In genomic region chr10:34172663-34173282, GRCm38 (mm10) we compare ENCODE assay signal across 21 mouse cellular contexts. TPM values are rescaled to one million over a fixed set of nuclear protein-coding genes. Genes with fewer than 3 reads are reported as not detected.
DNase-seq lines count a peak whose midpoint lies in the region; ATAC-seq lines count a peak whose summit lies in the region.
"Had no signal": no experiment of that assay in that cellular context is flagged by ENCODE, and none has a peak within 500 bp of the region (broad histone marks: within the 10 kb centered on the region; RNA-seq: fewer than 3 reads in every experiment).

No protein-coding gene starts in this region.

- H3K9ac ChIP-seq in kidney, embryonic 16.5 days (replicated peaks; ENCODE audit: low read length), result no peak overlapping the region
- H3K9ac ChIP-seq in midbrain, embryonic 15.5 days, result no peak overlapping the region
- H3K9ac ChIP-seq: intestine, embryonic 15.5 days; neural tube, embryonic 12.5 days had no signal

- no peak for DNase-seq in kidney, postnatal 25 days
- peak; percentile 36 for DNase-seq in CD4-positive helper T cell, adult 2 months (ENCODE audit: low read depth, low spot score)
- DNase-seq in MEL-GATA-1-ER (ENCODE audit: extremely low read depth, low read depth), result peak; percentile 10
- DNase-seq in gastrocnemius, adult 18-20 months (ENCODE audit: low spot score), result no peak
- DNase-seq in ovary, postnatal 10 days (ENCODE audit: low spot score), result no peak
- DNase-seq: adrenal gland, postnatal 10 days; cerebellum, adult 2 months; gastrocnemius, postnatal 36 days; kidney, postnatal 4 days; lung, adult 2 months; midbrain, embryonic 14.5 days; thymus, postnatal 25 days had no signal

- WGBS in kidney, embryonic 16.5 days, result 47% methylated on average over 4 of the region's 4 CpGs
- WGBS in midbrain, embryonic 15.5 days, result 79% methylated on average over 4 of the region's 4 CpGs

- H3K27me3 ChIP-seq in kidney, embryonic 16.5 days (ENCODE audit: insufficient read depth, low read length), result no peaks in the 10 kb centered on the region
- no peaks in the 10 kb centered on the region for H3K27me3 ChIP-seq in midbrain, embryonic 15.5 days (replicated peaks)
- H3K27me3 ChIP-seq: CH12.LX; intestine, embryonic 15.5 days; neural tube, embryonic 12.5 days had no signal

- H3K9me3 ChIP-seq in kidney, embryonic 16.5 days (ENCODE audit: low read length), result no peaks in the 10 kb centered on the region
- H3K9me3 ChIP-seq in midbrain, embryonic 15.5 days, result no peaks in the 10 kb centered on the region
- H3K9me3 ChIP-seq: forebrain, embryonic 10.5 days; heart, embryonic 10.5 days; intestine, embryonic 15.5 days; neural tube, embryonic 12.5 days had no signal

- H3K36me3 ChIP-seq in kidney, embryonic 16.5 days (ENCODE audit: insufficient read depth, low read length), result no peaks in the 10 kb centered on the region
- no peaks in the 10 kb centered on the region for H3K36me3 ChIP-seq in midbrain, embryonic 15.5 days (replicated peaks)
- H3K36me3 ChIP-seq: forebrain, embryonic 10.5 days; heart, embryonic 10.5 days; intestine, embryonic 15.5 days; neural tube, embryonic 12.5 days had no signal

- ATAC-seq in kidney, embryonic 16.5 days (ENCODE audit: low FRiP score, low TSS enrichment), result peak; percentile 42; the same call in 1 of the 2 replicates
- peak; percentile 62 for ATAC-seq in inflammation-experienced regulatory T-cells, adult 6 months
- ATAC-seq in midbrain, embryonic 15.5 days (replicated peaks), result no peak
- ATAC-seq: intestine, embryonic 15.5 days had no signal

- no peak overlapping the region for H3K4me2 ChIP-seq in kidney, embryonic 16.5 days (replicated peaks; ENCODE audit: low read depth, low read length)
- no peak overlapping the region for H3K4me2 ChIP-seq in midbrain, embryonic 15.5 days
- H3K4me2 ChIP-seq: intestine, embryonic 15.5 days; neural tube, embryonic 12.5 days had no signal

- H3K27ac ChIP-seq in kidney, embryonic 16.5 days (ENCODE audit: low read length), result no peak overlapping the region
- H3K27ac ChIP-seq in midbrain, embryonic 15.5 days, result no peak overlapping the region
- H3K27ac ChIP-seq: forebrain, embryonic 10.5 days; heart, embryonic 10.5 days; intestine, embryonic 15.5 days; neural tube, embryonic 12.5 days had no signal

- H3K4me3 ChIP-seq in kidney, embryonic 16.5 days (ENCODE audit: low read length), result no peak overlapping the region
- no peak overlapping the region for H3K4me3 ChIP-seq in midbrain, embryonic 15.5 days
- H3K4me3 ChIP-seq: forebrain, embryonic 10.5 days; heart, embryonic 10.5 days; intestine, embryonic 15.5 days; neural tube, embryonic 12.5 days had no signal

- H3K4me1 ChIP-seq in kidney, embryonic 16.5 days (ENCODE audit: insufficient read depth, low read length), result 0 out of 2 replicates have a peak, but pooled peaks cover 4% of the 10 kb centered on the region
- no peaks in the 10 kb centered on the region for H3K4me1 ChIP-seq in midbrain, embryonic 15.5 days
- H3K4me1 ChIP-seq: intestine, embryonic 15.5 days; neural tube, embryonic 12.5 days had no signal

RNA-seq across cellular contexts. Expression of gene Dse, which starts 34.7 kb away (rescaled TPM):
- 24.7 and 25.4 TPM in 2 replicates for polyA plus RNA-seq in kidney, embryonic 16.5 days (2015; fragmentation: Nextera tagmentation; extraction: Ambion mirVana)
- polyA plus RNA-seq in inflammation-experienced regulatory T-cells, adult 6 months (2017; shearing (Covaris generic)), result 1 to 10 TPM; 1.0 to 3.3 (median 2.4) TPM
- polyA plus RNA-seq in midbrain, embryonic 15.5 days (2015; fragmentation: Nextera tagmentation; extraction: Ambion mirVana), result 7.5 and 7.6 TPM in 2 replicates
- 1 to 10 TPM; 2.9 to 5.1 TPM for total RNA-seq in gastrocnemius, adult 18-20 months (2021)

RNA-seq across cellular contexts. Expression of gene Calhm6, which starts 45.0 kb away (rescaled TPM):
- 0.57 and 0.96 TPM in 2 replicates for polyA plus RNA-seq in kidney, embryonic 16.5 days (2015; fragmentation: Nextera tagmentation; extraction: Ambion mirVana)
- polyA plus RNA-seq in inflammation-experienced regulatory T-cells, adult 6 months (2017; shearing (Covaris generic)), result 10 to 100 TPM; 30.6 to 42.2 (median 39.7) TPM
- 0.36 and 0.63 TPM in 2 replicates for polyA plus RNA-seq in midbrain, embryonic 15.5 days (2015; fragmentation: Nextera tagmentation; extraction: Ambion mirVana)
- total RNA-seq in gastrocnemius, adult 18-20 months (2021), result under 1 TPM in 1 of 2 experiments, not detected in 1; 0.21 TPM
- total RNA-seq: gastrocnemius, postnatal 36 days; layer of hippocampus, postnatal 10 days had no signal

Comparison
In these comparisons a context has a peak if more than half of its experiments do, and no peak if none do; other contexts are left out.
1. DNase-seq: peak in CD4-positive helper T cell, adult 2 months (single experiment) and MEL-GATA-1-ER (single experiment); none in kidney, postnatal 25 days (0 of 2), gastrocnemius, adult 18-20 months (single experiment) and ovary, postnatal 10 days (single experiment).
2. RNA of gene Calhm6, which starts 45.0 kb away (polyA plus RNA-seq): 30.6 to 42.2 TPM in inflammation-experienced regulatory T-cells, adult 6 months; 0.57 to 0.96 TPM in kidney, embryonic 16.5 days and 0.36 to 0.63 TPM in midbrain, embryonic 15.5 days; every median in the first group is over 10 times any median in the second.